Mouse (Mus musculus) ES-Bruce4 (cell line): ENCODE results near the gene Samd15.

Experiments
- CTCF ChIP-seq: IDR thresholded peaks from one replicate; pipeline ENCODE4 v1.8.1; 2011; ENCODE audit warnings: low read depth, low read length
- POLR2A ChIP-seq: IDR thresholded peaks from one replicate; pipeline ENCODE4 v1.8.1; 2011; ENCODE audit warnings: low read length; ENCODE audit not compliant: insufficient read depth

DNA sequence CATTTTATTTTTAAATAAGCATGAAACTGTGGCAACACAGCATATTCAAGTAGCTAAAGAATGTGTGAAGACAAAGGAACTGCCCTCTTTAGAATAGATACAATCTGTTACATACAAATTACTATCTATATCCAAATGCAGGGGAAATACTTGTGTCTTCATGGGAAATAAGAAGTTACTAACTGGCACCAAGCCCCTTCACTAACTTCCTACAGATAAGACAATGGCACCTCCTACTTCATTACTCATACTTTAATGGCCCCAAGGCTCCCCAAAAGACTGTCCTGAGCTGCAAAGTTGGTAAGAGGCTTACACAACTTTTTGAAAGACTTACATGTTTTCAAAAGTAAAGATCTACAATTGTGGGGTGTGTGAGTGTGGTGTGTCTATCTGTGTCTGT is 18.1 kb downstream of the Samd15 start:
- TF ChIP-seq POLR2A (no peak), CTCF (no peak)
